Mouse (Mus musculus): ENCODE measurements around the gene Gm48552. TPM values are rescaled to one million over a fixed set of nuclear protein-coding genes. Genes with fewer than 3 reads are reported as not detected.

Gm48552 gene
- polyA plus RNA-seq, 1 experiment from 2014 or later, result 1.7 TPM

GRCm38 (mm10) chr10:81351678-81352291 lies 37.0 kb upstream of the Gm48552 start:
- Histone ChIP-seq H3K36me3 (peaks cover 15% of the 10 kb centered on the region), H3K4me1 (peaks cover 33% of the 10 kb centered on the region), H3K4me2 (replicated peaks) (no peak overlapping the region), H3K4me3 (no peak overlapping the region), H3K27me3 (peaks cover 9% of the 10 kb centered on the region), H3K9me3 (no peaks in the 10 kb centered on the region), H3K27ac (no peak overlapping the region), H3K9ac (peak overlapping the region; percentile 25; the same call in 1 of the 2 replicates)
- ATAC-seq (ENCODE audit: low FRiP score, low read depth), result no peak
- WGBS, result 16% methylated on average over 9 of the region's 9 CpGs

GRCm38 (mm10) chr10:81354738-81355477 lies 33.9 kb upstream of the Gm48552 start:
- ATAC-seq (ENCODE audit: low FRiP score, low read depth), result no peak
- H3K27ac ChIP-seq, result no peak overlapping the region
- peak overlapping the region; percentile 39; the same call in 1 of the 2 replicates for H3K9ac ChIP-seq
- H3K9me3 ChIP-seq, result no peaks in the 10 kb centered on the region
- H3K27me3 ChIP-seq, result no peaks in the 10 kb centered on the region
- H3K4me2 ChIP-seq (replicated peaks), result no peak overlapping the region
- peaks cover 28% of the 10 kb centered on the region for H3K4me1 ChIP-seq
- H3K4me3 ChIP-seq, result no peak overlapping the region
- 73% methylated on average over 9 of the region's 9 CpGs for WGBS
- no peaks in the 10 kb centered on the region for H3K36me3 ChIP-seq

GRCm38 (mm10) chr10:81355533-81355932 lies 33.3 kb upstream of the Gm48552 start:
- Histone ChIP-seq H3K27ac (no peak overlapping the region), H3K9me3 (no peaks in the 10 kb centered on the region), H3K36me3 (no peaks in the 10 kb centered on the region), H3K27me3 (no peaks in the 10 kb centered on the region), H3K4me2 (replicated peaks) (no peak overlapping the region), H3K9ac (no peak overlapping the region), H3K4me1 (peaks cover 29% of the 10 kb centered on the region), H3K4me3 (no peak overlapping the region)
- no peak for ATAC-seq (ENCODE audit: low FRiP score, low read depth)
- WGBS, result 67% methylated on average over 4 of the region's 4 CpGs

GRCm38 (mm10) chr10:81356352-81356990 lies 32.3 kb upstream of the Gm48552 start:
- Histone ChIP-seq H3K27ac (no peak overlapping the region), H3K4me1 (peaks cover 34% of the 10 kb centered on the region)
- no peak for ATAC-seq (ENCODE audit: low FRiP score, low read depth)

GRCm38 (mm10) chr10:81356991-81357844 lies 31.6 kb upstream of the Gm48552 start, which contains the start of gene Mfsd12:
Gene Mfsd12 (plus strand): TSS chr10:81357491.
- 1% methylated on average over 79 of the region's 79 CpGs for WGBS
- Histone ChIP-seq H3K4me2 (replicated peaks) (peak within 1 kb of the TSS; percentile 97), H3K9ac (peak within 1 kb of the TSS; percentile 86), H3K4me1 (peaks cover 34% of the 10 kb centered on the region), H3K9me3 (no peaks in the 10 kb centered on the region), H3K27me3 (no peaks in the 10 kb centered on the region), H3K4me3 (peak within 1 kb of the TSS; percentile 73), H3K27ac (no peak within 1 kb of the TSS), H3K36me3 (peaks cover 14% of the 10 kb centered on the region)
- ATAC-seq (ENCODE audit: low FRiP score, low read depth), result peak; percentile 85

More at GRCm38 (mm10) chr10:81356352-81356990, 32.3 kb upstream of the Gm48552 start:
- Histone ChIP-seq H3K9me3 (no peaks in the 10 kb centered on the region), H3K36me3 (peaks cover 7% of the 10 kb centered on the region), H3K4me2 (replicated peaks) (peak overlapping the region; percentile 97), H3K9ac (peak overlapping the region; percentile 39; the same call in 1 of the 2 replicates), H3K27me3 (no peaks in the 10 kb centered on the region), H3K4me3 (peak overlapping the region; percentile 73)
- WGBS, result 43% methylated on average over 12 of the region's 12 CpGs

- peak overlapping the region; percentile 97 for H3K4me2 ChIP-seq (replicated peaks)
- 35% methylated on average over 4 of the region's 4 CpGs for WGBS
- H3K27ac ChIP-seq, result no peak overlapping the region
- H3K9me3 ChIP-seq, result no peaks in the 10 kb centered on the region
- peaks cover 38% of the 10 kb centered on the region for H3K4me1 ChIP-seq
- peaks cover 21% of the 10 kb centered on the region for H3K36me3 ChIP-seq
- ATAC-seq (ENCODE audit: low FRiP score, low read depth), result no peak
- H3K4me3 ChIP-seq, result peak overlapping the region; percentile 73
- peak overlapping the region; percentile 86 for H3K9ac ChIP-seq
- peaks cover 9% of the 10 kb centered on the region for H3K27me3 ChIP-seq
Measured at GRCm38 (mm10) chr10:81358209-81358608, 30.6 kb upstream of the Gm48552 start.

GRCm38 (mm10) chr10:81358841-81359240 lies 30.0 kb upstream of the Gm48552 start:
- no peak overlapping the region for H3K4me3 ChIP-seq
- H3K36me3 ChIP-seq, result peaks cover 23% of the 10 kb centered on the region
- H3K27ac ChIP-seq, result no peak overlapping the region
- peak overlapping the region; percentile 86; the same call in 1 of the 2 replicates for H3K9ac ChIP-seq
- peaks cover 44% of the 10 kb centered on the region for H3K4me1 ChIP-seq
- 59% methylated on average over 1 of the region's 1 CpGs for WGBS
- no peaks in the 10 kb centered on the region for H3K9me3 ChIP-seq
- peak overlapping the region; percentile 97 for H3K4me2 ChIP-seq (replicated peaks)
- ATAC-seq (ENCODE audit: low FRiP score, low read depth), result no peak
- H3K27me3 ChIP-seq, result peaks cover 15% of the 10 kb centered on the region

- Histone ChIP-seq H3K4me3 (no peak overlapping the region), H3K9ac (peak overlapping the region; percentile 45; the same call in 1 of the 2 replicates), H3K27ac (no peak overlapping the region), H3K4me1 (peaks cover 58% of the 10 kb centered on the region), H3K36me3 (peaks cover 23% of the 10 kb centered on the region), H3K27me3 (peaks cover 34% of the 10 kb centered on the region), H3K9me3 (no peaks in the 10 kb centered on the region), H3K4me2 (replicated peaks) (no peak overlapping the region)
- WGBS, result 56% methylated on average over 8 of the region's 8 CpGs
- no peak for ATAC-seq (ENCODE audit: low FRiP score, low read depth)
Measured at GRCm38 (mm10) chr10:81360721-81361120, 28.1 kb upstream of the Gm48552 start.

- Histone ChIP-seq H3K4me2 (replicated peaks) (no peak overlapping the region), H3K4me3 (no peak overlapping the region), H3K4me1 (peaks cover 51% of the 10 kb centered on the region), H3K27me3 (peaks cover 40% of the 10 kb centered on the region), H3K9ac (no peak overlapping the region), H3K27ac (no peak overlapping the region), H3K9me3 (no peaks in the 10 kb centered on the region), H3K36me3 (peaks cover 40% of the 10 kb centered on the region)
- ATAC-seq (ENCODE audit: low FRiP score, low read depth), result no peak
- 74% methylated on average over 12 of the region's 12 CpGs for WGBS
Measured at GRCm38 (mm10) chr10:81362336-81362949, 26.4 kb upstream of the Gm48552 start.

- Histone ChIP-seq H3K9me3 (no peaks in the 10 kb centered on the region), H3K4me2 (replicated peaks) (peak overlapping the region; percentile 66), H3K4me1 (peaks cover 40% of the 10 kb centered on the region), H3K36me3 (peaks cover 52% of the 10 kb centered on the region), H3K9ac (peak overlapping the region; percentile 57), H3K4me3 (peak overlapping the region; percentile 41), H3K27ac (no peak overlapping the region), H3K27me3 (peaks cover 40% of the 10 kb centered on the region)
- ATAC-seq (ENCODE audit: low FRiP score, low read depth), result no peak
- 8% methylated on average over 53 of the region's 54 CpGs for WGBS
Measured at GRCm38 (mm10) chr10:81363436-81364346, 25.1 kb upstream of the Gm48552 start.

All from limb, embryonic 13.5 days (tissue).